Mouse (Mus musculus) lung, postnatal 0 days (tissue): ENCODE data around the gene E130114P18Rik. TPM values are rescaled to one million over a fixed set of nuclear protein-coding genes. Genes with fewer than 3 reads are reported as not detected.

Experiments used
- ATAC-seq: fragments of 200-750 bp; cut with Nextera tagmentation; 2 replicates; pipeline ENCODE4 v1.8.0; 2017; ENCODE audit warnings: moderate library complexity
- DNase-seq: peaks from one replicate; pipeline ENCODE4 v3.0.0-alpha.2; 2016; ENCODE audit warnings: low spot score
- H3K27ac ChIP-seq: fragments of 300-500 bp; sonication (generic); 2 replicates; pipeline ENCODE4 v1.5.1; 2014; ENCODE audit warnings: antibody characterized with exemption, mild to moderate bottlenecking, low read length, mixed read lengths
- H3K27me3 ChIP-seq: fragments of 300-500 bp; sonication (generic); replicated peaks from 2 replicates; pipeline ENCODE4 v1.6.1; 2014; ENCODE audit warnings: low read length, mixed read lengths; ENCODE audit not compliant: insufficient read depth
- H3K36me3 ChIP-seq: fragments of 300-500 bp; sonication (generic); 2 replicates; pipeline ENCODE4 v1.6.1; 2014; ENCODE audit warnings: low read length, mixed read lengths; ENCODE audit not compliant: insufficient read depth
- H3K4me1 ChIP-seq: fragments of 300-500 bp; sonication (generic); 2 replicates; pipeline ENCODE4 v1.6.1; 2014; ENCODE audit warnings: antibody characterized with exemption, low read depth, low read length, mixed read lengths; ENCODE audit not compliant: insufficient read depth
- H3K4me2 ChIP-seq: fragments of 300-500 bp; sonication (generic); replicated peaks from 2 replicates; pipeline ENCODE4 v1.6.1; 2014; ENCODE audit warnings: low read depth, mild to moderate bottlenecking, low read length, moderate library complexity, mixed read lengths
- H3K4me3 ChIP-seq: fragments of 300-500 bp; sonication (generic); 2 replicates; pipeline ENCODE4 v1.5.1; 2014; ENCODE audit warnings: low read depth, low read length
- H3K9ac ChIP-seq: fragments of 300-500 bp; sonication (generic); replicated peaks from 2 replicates; pipeline ENCODE4 v1.6.1; 2014; ENCODE audit warnings: low read depth, mild to moderate bottlenecking
- H3K9me3 ChIP-seq: fragments of 300-500 bp; sonication (generic); 2 replicates; pipeline ENCODE4 v1.6.1; 2016; ENCODE audit warnings: low read length, mixed read lengths
- CTCF ChIP-seq: IDR thresholded peaks from 2 replicates; pipeline ENCODE4 v1.5.1; 2016; ENCODE audit warnings: antibody characterized with exemption, mild to moderate bottlenecking
- EP300 ChIP-seq: IDR thresholded peaks from 2 replicates; pipeline ENCODE4 v1.6.1; 2016; ENCODE audit warnings: antibody characterized with exemption, mild to moderate bottlenecking, control low read depth
- WGBS: fragments of 180-500 bp; shearing (Covaris S2); extraction: QIAGEN DNeasy Blood & Tissue Kit; methylation state at CpG from one replicate; pipeline ENCODE4 v1.1.7; 2014; 5-methylcytosine and 5-hydroxymethylcytosine counted together
- polyA plus RNA-seq: library from polyadenylated mRNA; unstranded; fragments of >200 nt; fragmentation: Nextera tagmentation; extraction: Ambion mirVana; gene quantifications from 2 replicates; pipeline ENCODE4 v1.2.1, GENCODE M21; 2015

Gene E130114P18Rik
- polyA plus RNA-seq, 1 experiment from 2014 or later: 0.76 TPM

DNA sequence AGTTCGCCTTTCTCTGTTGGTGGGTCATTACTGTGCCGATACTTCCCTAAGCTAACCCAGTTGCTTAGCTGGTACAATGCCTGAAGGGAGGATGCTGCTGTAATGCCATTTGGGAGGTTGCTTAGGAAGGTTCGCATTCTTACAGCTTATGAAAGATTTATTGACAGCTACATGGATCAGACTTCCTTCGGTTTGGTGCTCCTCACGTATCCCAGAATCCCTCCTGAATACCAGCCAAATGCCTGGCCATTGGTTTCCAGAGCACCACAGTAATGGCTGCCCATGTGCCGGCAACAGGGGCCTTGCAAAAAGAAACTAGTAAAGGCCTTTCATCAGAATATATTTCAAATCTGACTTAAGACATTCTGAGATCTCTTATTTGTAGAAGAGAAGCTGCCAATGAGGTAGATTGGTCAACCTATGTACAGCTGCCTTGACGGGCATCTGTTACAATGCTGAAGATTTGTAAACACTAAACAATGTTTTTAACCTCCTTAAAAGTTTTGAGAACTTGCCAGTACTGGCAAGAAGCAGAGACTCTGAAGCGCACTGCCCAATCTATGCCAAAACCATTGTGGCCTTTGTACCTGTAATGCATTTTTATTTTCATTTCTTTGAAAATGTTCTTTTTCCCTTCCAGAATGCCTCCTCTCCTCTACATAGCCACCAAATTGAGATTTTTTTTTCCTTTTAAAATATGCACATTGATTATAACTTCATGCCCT is 7.8 kb upstream of the E130114P18Rik start:
- DNase-seq (no peak), ATAC-seq (no peak)
- Histone ChIP-seq H3K27ac (no peak overlapping the region), H3K9ac (no peak overlapping the region), H3K4me1 (0 out of 2 replicates have a peak, but pooled peaks cover 7% of the 10 kb centered on the region), H3K4me3 (no peak overlapping the region), H3K27me3 (no peaks in the 10 kb centered on the region), H3K9me3 (no peaks in the 10 kb centered on the region), H3K4me2 (no peak overlapping the region), H3K36me3 (peaks cover 7% of the 10 kb centered on the region; the same call in 1 of the 2 replicates)
- TF ChIP-seq EP300 (no peak), CTCF (no peak)
- WGBS: 77% methylated on average over 8 of the region's 8 CpGs

DNA sequence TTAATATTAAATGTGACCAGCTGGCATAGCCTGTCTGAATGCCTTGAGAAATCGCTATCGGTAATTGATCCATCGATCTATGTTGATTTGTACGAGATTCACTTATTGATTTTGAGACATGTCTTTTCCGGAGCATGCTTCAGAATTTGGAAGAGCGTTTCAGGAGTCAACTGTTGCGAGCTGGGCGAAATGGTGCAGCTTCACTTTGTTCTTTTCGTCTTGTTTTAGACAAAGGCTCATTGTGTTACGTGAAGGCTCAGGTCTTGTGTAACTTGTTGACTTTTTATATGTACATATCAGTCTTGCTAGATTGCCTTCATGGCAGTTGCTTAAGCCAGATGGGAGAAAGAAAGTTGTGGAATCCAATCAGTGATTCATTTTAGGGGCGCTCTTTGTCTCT is 6.4 kb upstream of the E130114P18Rik start:
- no peaks in the 10 kb centered on the region for H3K9me3 ChIP-seq
- H3K4me1 ChIP-seq: 0 out of 2 replicates have a peak, but pooled peaks cover 8% of the 10 kb centered on the region
- H3K4me2 ChIP-seq: no peak overlapping the region
- H3K27me3 ChIP-seq: no peaks in the 10 kb centered on the region
- peaks cover 7% of the 10 kb centered on the region; the same call in 1 of the 2 replicates for H3K36me3 ChIP-seq
- H3K27ac ChIP-seq: no peak overlapping the region
- no peak overlapping the region for H3K9ac ChIP-seq
- DNase-seq: no peak
- H3K4me3 ChIP-seq: no peak overlapping the region
- 66% methylated on average over 11 of the region's 11 CpGs for WGBS
- TF ChIP-seq CTCF (no peak), EP300 (no peak)
- ATAC-seq: no peak

DNA sequence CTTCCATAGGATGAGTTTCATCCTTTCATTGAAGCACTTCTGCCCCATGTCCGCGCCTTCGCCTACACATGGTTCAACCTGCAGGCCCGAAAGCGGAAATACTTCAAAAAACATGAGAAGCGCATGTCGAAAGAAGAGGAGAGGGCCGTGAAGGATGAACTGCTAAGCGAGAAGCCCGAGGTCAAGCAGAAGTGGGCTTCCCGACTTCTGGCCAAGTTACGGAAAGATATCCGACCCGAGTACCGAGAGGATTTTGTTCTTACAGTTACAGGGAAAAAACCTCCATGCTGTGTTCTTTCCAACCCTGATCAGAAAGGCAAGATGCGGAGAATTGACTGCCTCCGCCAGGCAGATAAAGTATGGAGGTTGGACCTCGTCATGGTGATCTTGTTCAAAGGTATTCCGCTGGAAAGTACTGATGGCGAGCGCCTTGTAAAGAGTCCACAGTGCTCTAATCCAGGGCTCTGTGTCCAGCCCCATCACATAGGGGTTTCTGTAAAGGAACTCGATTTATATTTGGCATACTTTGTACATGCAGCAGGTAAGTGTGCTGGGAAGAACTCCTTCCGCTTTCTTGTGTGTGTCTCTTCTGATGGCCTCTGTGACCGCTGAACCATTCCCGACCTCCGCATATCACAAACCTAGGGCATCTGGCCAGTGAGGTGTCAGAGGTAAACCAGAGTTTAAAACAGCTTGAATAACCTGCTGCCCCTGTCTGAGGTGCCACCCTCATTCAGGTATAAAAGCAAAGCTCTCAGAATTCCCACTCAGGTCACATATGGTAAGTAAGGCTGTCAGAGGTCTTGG is 5.4 kb upstream of the E130114P18Rik start:
- no peak overlapping the region for H3K27ac ChIP-seq
- no peak for ATAC-seq
- DNase-seq: no peak
- WGBS: 94% methylated on average over 26 of the region's 26 CpGs
- H3K9ac ChIP-seq: no peak overlapping the region
- no peaks in the 10 kb centered on the region for H3K27me3 ChIP-seq
- H3K4me2 ChIP-seq: no peak overlapping the region
- no peak overlapping the region for H3K4me3 ChIP-seq
- H3K36me3 ChIP-seq: peaks cover 7% of the 10 kb centered on the region; the same call in 1 of the 2 replicates
- no peak for TF ChIP-seq CTCF
- no peak for TF ChIP-seq EP300
- 0 out of 2 replicates have a peak, but pooled peaks cover 5% of the 10 kb centered on the region for H3K4me1 ChIP-seq
- no peaks in the 10 kb centered on the region for H3K9me3 ChIP-seq

DNA sequence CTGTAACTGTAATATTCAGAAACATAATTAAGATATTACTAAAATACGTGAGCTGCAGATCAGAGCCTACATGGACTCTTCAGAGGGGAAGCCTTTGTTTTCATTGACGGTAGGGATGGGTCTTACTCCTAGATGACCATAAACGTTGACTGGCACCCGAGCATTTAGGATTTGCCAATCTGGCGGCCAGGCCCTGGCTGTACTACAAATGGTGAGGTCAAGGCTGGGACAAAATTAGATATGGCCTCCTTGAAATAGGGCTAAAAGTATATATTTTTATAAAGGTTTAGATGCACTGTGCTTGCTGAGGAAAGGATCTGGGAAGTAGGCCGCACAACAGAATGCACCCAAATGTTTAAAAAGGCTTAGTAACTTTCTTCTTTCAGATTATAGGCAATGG is 4.6 kb upstream of the E130114P18Rik start:
- DNase-seq: no peak
- WGBS: 94% methylated on average over 6 of the region's 6 CpGs
- Histone ChIP-seq H3K4me2 (no peak overlapping the region), H3K9me3 (no peaks in the 10 kb centered on the region), H3K36me3 (peaks cover 7% of the 10 kb centered on the region; the same call in 1 of the 2 replicates), H3K27ac (no peak overlapping the region), H3K27me3 (no peaks in the 10 kb centered on the region), H3K4me3 (no peak overlapping the region), H3K9ac (no peak overlapping the region), H3K4me1 (0 out of 2 replicates have a peak, but pooled peaks cover 5% of the 10 kb centered on the region)
- ATAC-seq: no peak
- no peak for TF ChIP-seq CTCF
- TF ChIP-seq EP300: no peak

DNA sequence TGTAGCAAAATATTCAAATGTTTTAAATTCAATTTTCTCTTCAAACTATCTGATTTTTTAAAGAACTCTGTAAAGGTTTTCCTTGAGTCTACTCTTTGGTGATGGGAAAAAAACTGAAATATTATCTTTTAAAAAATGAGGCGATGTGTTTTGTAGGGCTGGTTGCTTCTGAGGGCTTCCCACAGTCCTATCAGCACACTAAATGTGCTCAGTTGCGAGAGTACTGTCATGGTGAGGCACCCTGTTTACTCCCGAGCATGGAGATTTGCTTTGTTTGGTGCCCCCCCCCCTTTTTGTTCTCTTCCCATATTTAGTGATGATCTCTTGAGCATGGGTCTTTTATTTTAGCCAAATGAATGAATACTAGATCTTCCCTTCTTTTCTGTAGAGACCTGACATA is 4.2 kb upstream of the E130114P18Rik start:
- Histone ChIP-seq H3K4me3 (no peak overlapping the region), H3K9me3 (no peaks in the 10 kb centered on the region), H3K9ac (no peak overlapping the region), H3K36me3 (peaks cover 7% of the 10 kb centered on the region; the same call in 1 of the 2 replicates), H3K27me3 (no peaks in the 10 kb centered on the region), H3K27ac (no peak overlapping the region), H3K4me2 (no peak overlapping the region), H3K4me1 (0 out of 2 replicates have a peak, but pooled peaks cover 3% of the 10 kb centered on the region)
- WGBS: 92% methylated on average over 3 of the region's 3 CpGs
- no peak for TF ChIP-seq CTCF
- ATAC-seq: no peak
- DNase-seq: no peak
